Mouse (Mus musculus) erythroblast, embryonic 14.5 days (primary cell): ENCODE measurements around the gene Farp1.

ENCODE experiments used
- GATA1 ChIP-seq: IDR thresholded peaks from 2 replicates; pipeline ENCODE4 v1.6.1; 2012; ENCODE audit warnings: low read length, inconsistent platforms, mixed read lengths
- TAL1 ChIP-seq: IDR thresholded peaks from 3 replicates; pipeline ENCODE4 v1.6.1; 2012; ENCODE audit warnings: low read length, inconsistent platforms, mixed read lengths

DNA sequence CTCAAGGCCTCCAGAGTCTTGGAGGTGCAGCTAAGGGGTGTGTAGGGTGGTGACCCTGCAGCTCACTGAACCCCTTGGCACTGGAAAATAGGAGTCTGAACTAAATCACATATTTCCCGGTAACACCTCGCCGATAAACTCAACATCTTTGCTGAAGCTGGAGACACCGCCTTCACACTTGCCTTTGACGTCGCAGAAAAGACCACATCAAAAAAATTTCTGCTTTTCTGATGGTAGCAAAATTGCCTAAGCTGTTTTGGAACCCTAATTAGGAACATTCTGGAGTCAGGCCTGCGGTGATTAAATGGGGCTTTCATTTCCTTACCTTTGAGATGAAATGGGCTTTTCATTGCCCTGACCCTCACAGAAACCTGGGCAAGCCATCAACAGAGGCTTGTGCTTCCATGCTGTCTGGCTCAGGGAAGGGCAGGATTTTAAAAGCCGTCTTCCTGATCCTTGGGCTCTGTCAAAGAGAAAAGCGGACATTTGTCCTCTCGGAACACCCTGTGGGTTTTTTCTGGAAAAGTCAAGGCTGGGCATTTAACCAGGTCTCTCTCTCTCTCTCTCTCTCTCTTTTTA lies 72.8 kb downstream of the Farp1 start:
- TF ChIP-seq GATA1, result no peak
- TF ChIP-seq TAL1, result no peak
